Mouse (Mus musculus) testis, adult 2 months (tissue): ENCODE measurements around the gene Fkrp.

Source experiments
- CTCF ChIP-seq: fragments of 200-500 bp; IDR thresholded peaks from 2 replicates; pipeline ENCODE4 v1.5.1; 2012; ENCODE audit warnings: low read depth, mild to moderate bottlenecking, inconsistent platforms, low read length, moderate library complexity; ENCODE audit not compliant: control insufficient read depth, insufficient read depth, insufficient replicate concordance
- POLR2A ChIP-seq: fragments of 200-500 bp; IDR thresholded peaks from 2 replicates; pipeline ENCODE4 v1.6.1; 2012; ENCODE audit warnings: low read depth, mild to moderate bottlenecking, inconsistent platforms, low read length, moderate library complexity; ENCODE audit not compliant: control insufficient read depth

DNA sequence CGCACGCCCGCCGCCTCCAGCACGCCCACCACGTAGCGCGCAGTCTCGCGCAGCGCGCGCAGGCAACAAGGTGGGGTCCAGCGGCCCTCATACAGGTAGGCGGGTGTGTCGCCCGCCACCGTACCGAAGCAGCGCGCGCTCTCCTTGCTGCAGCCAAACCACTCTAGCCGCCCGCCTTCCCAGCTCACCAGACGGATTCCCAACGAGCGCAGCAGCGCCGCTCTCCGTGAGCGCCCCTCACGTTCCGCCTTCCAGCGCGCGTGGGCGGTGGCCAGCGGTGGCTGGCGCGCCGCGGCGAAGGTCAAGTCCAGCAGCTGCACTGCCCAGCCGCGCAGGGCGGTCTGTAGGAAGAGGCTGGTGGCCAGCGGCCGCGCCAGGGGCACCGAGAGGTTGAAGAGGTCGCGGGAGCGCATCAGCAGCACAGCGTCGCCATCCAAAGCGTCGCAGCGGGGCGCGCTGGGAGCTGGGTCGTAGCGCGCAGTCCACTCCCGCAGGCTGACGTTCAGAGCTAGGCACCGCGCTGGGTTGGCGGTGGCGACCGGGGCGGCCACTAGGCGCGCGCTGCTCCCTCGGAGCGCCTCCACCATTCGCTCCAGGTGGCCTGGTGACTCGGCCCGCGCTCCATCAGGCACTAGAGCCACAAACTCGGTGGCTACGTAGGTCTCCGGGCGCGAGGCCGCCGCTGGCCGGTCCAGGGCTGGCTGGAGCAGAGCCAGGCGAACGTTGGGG, 5.4 kb downstream of the Fkrp start:
- no peak; the same call in 1 of the 2 replicates for TF ChIP-seq POLR2A
- no peak for TF ChIP-seq CTCF
